Mouse (Mus musculus) right cerebral cortex, postnatal 10 days (tissue): ENCODE results near the gene Wdfy3.
A peak's percentile ranks its signal among the peaks of the same experiment; 100 is the strongest.
"Not testable (repeated sequence)": the region's sequence is repeated elsewhere in the genome, so short reads cannot be mapped to it uniquely, and the experiment has no call there.

ENCODE experiments used
- DNase-seq, 2 experiments: peaks; one replicate each; pipeline ENCODE4 v3.0.0; 2021; ENCODE audit warnings: low spot score in 2 of 2

Gene Wdfy3

GRCm38 (mm10) chr5:102001026-102001425 is 68.7 kb downstream of the Wdfy3 start:
- DNase-seq, result no peak

- DNase-seq, result no peak
Measured at GRCm38 (mm10) chr5:101998971-101999370, 70.8 kb downstream of the Wdfy3 start.

GRCm38 (mm10) chr5:101996036-101996735 is 73.5 kb downstream of the Wdfy3 start:
- DNase-seq, result no peak

GRCm38 (mm10) chr5:101995451-101995995 is 74.2 kb downstream of the Wdfy3 start:
- no peak for DNase-seq

- DNase-seq, result no peak
Measured at GRCm38 (mm10) chr5:101993996-101994395, 75.7 kb downstream of the Wdfy3 start.

- DNase-seq, result no peak
Measured at GRCm38 (mm10) chr5:101992969-101993670, 76.6 kb downstream of the Wdfy3 start.

GRCm38 (mm10) chr5:101990298-101990845 is 79.3 kb downstream of the Wdfy3 start:
- no peak for DNase-seq

GRCm38 (mm10) chr5:101988476-101988875 is 81.2 kb downstream of the Wdfy3 start:
- no peak for DNase-seq

- DNase-seq, result no peak
Measured at GRCm38 (mm10) chr5:101986694-101987093, 83.0 kb downstream of the Wdfy3 start.

- DNase-seq, result no peak
Measured at GRCm38 (mm10) chr5:101982239-101982638, 87.5 kb downstream of the Wdfy3 start.

- DNase-seq, result no peak
Measured at GRCm38 (mm10) chr5:101979594-101979993, 90.1 kb downstream of the Wdfy3 start.

- DNase-seq, result not testable (repeated sequence)
Measured at GRCm38 (mm10) chr5:101972594-101972993, 97.1 kb downstream of the Wdfy3 start.

GRCm38 (mm10) chr5:101968153-101968851 is 101.4 kb downstream of the Wdfy3 start:
- no peak for DNase-seq

GRCm38 (mm10) chr5:101967832-101968152 is 101.9 kb downstream of the Wdfy3 start:
- no peak for DNase-seq

- DNase-seq, result peak; percentile 45 to 50
Measured at GRCm38 (mm10) chr5:101962824-101963223, 106.9 kb downstream of the Wdfy3 start.

GRCm38 (mm10) chr5:101959369-101959768 is 110.4 kb downstream of the Wdfy3 start:
- peak in 1 of 2 experiments; percentile 56 for DNase-seq

GRCm38 (mm10) chr5:101958941-101959340 is 110.8 kb downstream of the Wdfy3 start:
- DNase-seq, result no peak

GRCm38 (mm10) chr5:101957419-101957818 is 112.3 kb downstream of the Wdfy3 start:
- DNase-seq, result no peak

GRCm38 (mm10) chr5:101954393-101955340 is 115.1 kb downstream of the Wdfy3 start:
- DNase-seq, result no peak

- no peak for DNase-seq
Measured at GRCm38 (mm10) chr5:101951918-101952317, 117.8 kb downstream of the Wdfy3 start.

- no peak for DNase-seq
Measured at GRCm38 (mm10) chr5:101949323-101949722, 120.4 kb downstream of the Wdfy3 start.
